Mouse (Mus musculus): ENCODE data around the gene Utrn.

DNA sequence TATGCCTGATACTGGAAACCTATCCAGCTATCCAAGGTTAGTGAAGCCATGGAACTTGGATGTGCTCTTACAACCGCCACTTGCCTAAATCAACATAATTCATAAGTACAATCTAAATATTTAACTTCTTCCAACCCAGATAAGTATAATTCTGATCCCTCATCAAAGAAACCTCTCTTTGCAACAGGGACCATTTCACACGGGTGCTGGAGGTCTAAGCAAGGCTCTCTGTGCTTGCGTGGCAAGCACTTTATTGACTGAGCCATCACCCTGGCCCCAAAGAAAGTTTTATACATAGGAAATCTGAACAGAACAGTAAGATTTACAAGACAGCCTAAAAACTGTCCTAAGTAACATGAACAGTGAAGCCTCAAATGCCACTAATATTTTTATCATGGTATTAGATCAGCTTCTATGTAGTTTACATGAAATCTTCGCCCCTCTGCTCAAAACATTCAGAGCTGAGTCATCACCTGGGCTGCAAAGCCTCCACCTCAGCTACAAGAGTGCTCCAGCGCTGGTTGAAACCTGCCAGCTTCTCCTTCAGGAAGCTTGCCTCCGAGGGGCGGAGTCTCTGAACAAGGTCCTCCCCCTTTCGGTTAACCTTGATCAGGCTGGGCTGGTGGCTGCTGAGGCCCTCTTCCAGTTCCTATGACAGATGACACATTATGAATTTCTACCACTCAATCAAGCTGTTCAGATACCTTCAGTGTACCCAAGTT lies 211.0 kb downstream of the Utrn start:
- TF ChIP-seq POLR2A (IDR thresholded peaks at IDR 0.05; ENCODE audit: borderline replicate concordance, extremely low read depth, insufficient read depth, insufficient read length, poor library complexity, severe bottlenecking) (no peak), CTCF (IDR thresholded peaks at IDR 0.05; ENCODE audit: borderline replicate concordance, extremely low read depth, insufficient read depth, insufficient read length) (no peak)
